Mouse (Mus musculus): ENCODE results near the gene Disp1. TPM values are rescaled to one million over a fixed set of nuclear protein-coding genes. Genes with fewer than 3 reads are reported as not detected.

Disp1 gene
- polyA plus RNA-seq, 1 experiment from 2014 or later = 10.3 TPM

Small RNAs within 50 kb of the gene (microRNA-seq; reads per million reads assigned to microRNA genes)
- gene Gm24975 = not detected

Other genes with a start within 250 kb of the Disp1 start
- 46.1 and 47.7 TPM in 2 replicates for gene Aida, start 75.1 kb upstream of the Disp1 start, polyA plus RNA-seq (2016; fragmentation: Nextera tagmentation; extraction: Ambion mirVana)
- gene Brox, start 75.7 kb upstream of the Disp1 start, polyA plus RNA-seq (2016; fragmentation: Nextera tagmentation; extraction: Ambion mirVana) = 35.5 and 36.4 TPM in 2 replicates
- gene Mia3, start 148.0 kb upstream of the Disp1 start, polyA plus RNA-seq (2016; fragmentation: Nextera tagmentation; extraction: Ambion mirVana) = 90.9 and 97.9 TPM in 2 replicates
- 22.1 and 24.5 TPM in 2 replicates for gene Taf1a, start 167.5 kb upstream of the Disp1 start, polyA plus RNA-seq (2016; fragmentation: Nextera tagmentation; extraction: Ambion mirVana)
- gene Hhipl2, start 196.7 kb upstream of the Disp1 start, polyA plus RNA-seq (2016; fragmentation: Nextera tagmentation; extraction: Ambion mirVana) = 0.07 and 0.09 TPM in 2 replicates